Mouse (Mus musculus): Measurements from ENCODE around the gene Pde5a. TPM values are rescaled to one million over a fixed set of nuclear protein-coding genes. Genes with fewer than 3 reads are reported as not detected.
A peak's percentile ranks its signal among the peaks of the same experiment; 100 is the strongest.

The Pde5a gene
- 16.3 and 17.0 TPM in 2 replicates for polyA plus RNA-seq (2015; fragmentation: Nextera tagmentation; extraction: Ambion mirVana)

DNA sequence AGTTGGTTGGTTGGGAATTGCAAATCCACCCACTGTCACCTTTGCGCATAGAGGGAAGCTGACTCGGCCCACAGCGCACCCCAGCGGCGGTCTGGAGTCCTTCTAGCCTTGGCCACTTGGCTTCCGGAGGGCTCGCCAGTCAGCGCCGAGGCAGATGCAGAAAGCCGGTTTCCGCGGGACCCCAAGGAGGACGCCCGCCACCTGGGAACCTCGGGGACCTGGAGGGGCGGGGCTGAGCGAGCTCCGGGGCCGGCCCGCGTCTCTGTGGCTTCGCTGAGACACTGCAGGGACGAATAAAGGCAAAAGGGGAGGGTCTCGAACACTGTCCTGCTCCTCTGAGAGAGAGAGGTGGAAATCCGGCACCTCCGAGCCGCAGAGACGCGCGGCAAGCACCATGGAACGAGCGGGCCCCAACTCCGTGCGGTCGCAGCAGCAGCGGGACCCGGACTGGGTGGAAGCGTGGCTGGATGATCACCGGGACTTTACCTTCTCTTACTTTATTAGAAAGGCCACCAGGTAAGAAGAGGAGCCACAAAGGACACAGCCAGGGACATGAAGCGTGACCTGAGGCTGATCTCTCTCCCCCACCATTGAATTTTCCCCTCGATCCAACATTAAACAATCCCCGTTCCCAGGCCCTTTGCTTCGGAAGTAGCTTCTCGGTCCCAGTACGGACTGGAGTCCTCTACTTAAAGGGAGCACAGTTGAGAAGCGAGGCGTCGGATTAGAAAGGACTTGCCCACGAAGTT, at the start of gene Pde5a:
Pde5a (plus strand) TSS at position 96 of the 749 bp plus-strand sequence.
- Histone ChIP-seq H3K9me3 (replicated peaks; ENCODE audit: control insufficient read depth, low read length) (no peaks in the 10 kb centered on the region), H3K36me3 (ENCODE audit: control insufficient read depth, insufficient read depth, low read length) (no peaks in the 10 kb centered on the region), H3K27me3 (ENCODE audit: control insufficient read depth, insufficient read depth, low read length) (no peaks in the 10 kb centered on the region), H3K4me2 (ENCODE audit: low read depth, low read length) (peak within 1 kb of the TSS; percentile 71), H3K4me1 (ENCODE audit: control insufficient read depth, insufficient read depth, low read length) (no peaks in the 10 kb centered on the region; the same call in 1 of the 2 replicates), H3K27ac (ENCODE audit: low read length) (peak within 1 kb of the TSS; percentile 98), H3K9ac (ENCODE audit: low read length) (peak within 1 kb of the TSS; percentile 91), H3K4me3 (replicated peaks; ENCODE audit: low read length) (peak within 1 kb of the TSS; percentile 87)
- WGBS = under 1% methylated on average over 49 of the region's 49 CpGs
- ATAC-seq (ENCODE audit: insufficient read depth, low FRiP score) = peak; percentile 46

- 0 out of 2 replicates have a peak, but pooled peaks have one; percentile 39 for ATAC-seq (ENCODE audit: insufficient read depth, low FRiP score)
- 92% methylated on average over 3 of the region's 3 CpGs for WGBS
- Histone ChIP-seq H3K9ac (ENCODE audit: low read length) (no peak overlapping the region), H3K27ac (ENCODE audit: low read length) (no peak overlapping the region), H3K9me3 (replicated peaks; ENCODE audit: control insufficient read depth, low read length) (no peaks in the 10 kb centered on the region), H3K4me1 (ENCODE audit: control insufficient read depth, insufficient read depth, low read length) (no peaks in the 10 kb centered on the region), H3K27me3 (ENCODE audit: control insufficient read depth, insufficient read depth, low read length) (no peaks in the 10 kb centered on the region), H3K36me3 (ENCODE audit: control insufficient read depth, insufficient read depth, low read length) (no peaks in the 10 kb centered on the region), H3K4me2 (ENCODE audit: low read depth, low read length) (no peak overlapping the region), H3K4me3 (replicated peaks; ENCODE audit: low read length) (no peak overlapping the region)
These were observed 47.9 kb upstream of the Pde5a start for GRCm38 (mm10) chr3:122680851-122681250.

DNA sequence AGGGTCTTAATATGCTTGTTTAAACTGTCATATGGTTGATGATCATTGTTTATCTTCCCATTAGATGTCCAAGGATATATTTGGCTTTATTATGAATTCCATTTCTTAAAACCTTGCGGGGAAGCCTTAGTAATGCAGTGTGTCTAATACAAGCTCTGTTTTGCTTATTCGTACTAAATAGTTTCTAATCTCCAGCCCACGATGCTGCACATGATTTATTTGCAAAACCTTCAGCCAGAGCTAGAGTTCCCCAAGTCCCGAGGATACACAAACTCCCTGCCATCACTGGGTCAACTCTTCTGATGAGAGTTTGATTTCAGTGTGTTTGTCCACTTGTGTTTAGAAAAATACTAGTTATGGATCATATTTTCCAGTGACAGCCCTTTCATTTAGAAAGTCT, 46.4 kb upstream of the Pde5a start:
- H3K4me1 ChIP-seq (ENCODE audit: control insufficient read depth, insufficient read depth, low read length) = no peaks in the 10 kb centered on the region
- peak; percentile 70; the same call in 1 of the 2 replicates for ATAC-seq (ENCODE audit: insufficient read depth, low FRiP score)
- H3K36me3 ChIP-seq (ENCODE audit: control insufficient read depth, insufficient read depth, low read length) = no peaks in the 10 kb centered on the region
- 32% methylated on average over 4 of the region's 4 CpGs for WGBS
- H3K4me2 ChIP-seq (ENCODE audit: low read depth, low read length) = no peak overlapping the region
- no peak overlapping the region for H3K9ac ChIP-seq (ENCODE audit: low read length)
- no peaks in the 10 kb centered on the region for H3K27me3 ChIP-seq (ENCODE audit: control insufficient read depth, insufficient read depth, low read length)
- H3K9me3 ChIP-seq (replicated peaks; ENCODE audit: control insufficient read depth, low read length) = no peaks in the 10 kb centered on the region
- no peak overlapping the region for H3K4me3 ChIP-seq (replicated peaks; ENCODE audit: low read length)
- no peak overlapping the region for H3K27ac ChIP-seq (ENCODE audit: low read length)

- Histone ChIP-seq H3K9me3 (replicated peaks; ENCODE audit: control insufficient read depth, low read length) (no peaks in the 10 kb centered on the region), H3K4me2 (ENCODE audit: low read depth, low read length) (no peak overlapping the region), H3K4me3 (replicated peaks; ENCODE audit: low read length) (no peak overlapping the region), H3K9ac (ENCODE audit: low read length) (no peak overlapping the region), H3K36me3 (ENCODE audit: control insufficient read depth, insufficient read depth, low read length) (no peaks in the 10 kb centered on the region), H3K27ac (ENCODE audit: low read length) (peak overlapping the region; percentile 90), H3K4me1 (ENCODE audit: control insufficient read depth, insufficient read depth, low read length) (no peaks in the 10 kb centered on the region), H3K27me3 (ENCODE audit: control insufficient read depth, insufficient read depth, low read length) (no peaks in the 10 kb centered on the region)
- WGBS = 36% methylated on average over 7 of the region's 7 CpGs
- peak; percentile 73; the same call in 1 of the 2 replicates for ATAC-seq (ENCODE audit: insufficient read depth, low FRiP score)
These were observed 43.9 kb upstream of the Pde5a start for GRCm38 (mm10) chr3:122684832-122685231.

DNA sequence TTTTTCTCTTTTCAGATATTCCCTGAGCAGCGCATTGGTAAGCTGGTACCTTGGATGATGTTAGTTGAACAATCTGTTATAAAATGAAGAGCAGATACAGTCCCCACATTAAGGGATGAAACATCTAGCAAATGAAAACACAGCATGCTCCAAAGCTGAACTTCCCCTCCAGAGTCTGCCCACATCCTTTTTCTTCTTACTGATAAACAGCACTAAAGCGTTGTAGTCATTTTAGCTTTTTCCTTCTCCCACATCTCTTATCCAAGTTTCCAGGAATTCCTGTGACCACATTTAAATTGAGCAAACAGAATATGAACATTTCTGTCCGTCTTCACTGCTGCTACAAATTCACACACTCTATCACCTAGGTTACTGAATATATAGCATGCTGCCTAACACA, 35.7 kb upstream of the Pde5a start:
- WGBS = 71% methylated on average over 3 of the region's 3 CpGs
- Histone ChIP-seq H3K9ac (ENCODE audit: low read length) (no peak overlapping the region), H3K36me3 (ENCODE audit: control insufficient read depth, insufficient read depth, low read length) (no peaks in the 10 kb centered on the region), H3K27ac (ENCODE audit: low read length) (no peak overlapping the region), H3K9me3 (replicated peaks; ENCODE audit: control insufficient read depth, low read length) (no peaks in the 10 kb centered on the region), H3K4me1 (ENCODE audit: control insufficient read depth, insufficient read depth, low read length) (no peaks in the 10 kb centered on the region), H3K4me2 (ENCODE audit: low read depth, low read length) (no peak overlapping the region), H3K27me3 (ENCODE audit: control insufficient read depth, insufficient read depth, low read length) (no peaks in the 10 kb centered on the region), H3K4me3 (replicated peaks; ENCODE audit: low read length) (no peak overlapping the region)
- no peak for ATAC-seq (ENCODE audit: insufficient read depth, low FRiP score)

GRCm38 (mm10) chr3:122695870-122696269, 32.9 kb upstream of the Pde5a start:
- 71% methylated on average over 3 of the region's 3 CpGs for WGBS

GRCm38 (mm10) chr3:122696672-122697071, 32.1 kb upstream of the Pde5a start:
- Histone ChIP-seq H3K9ac (ENCODE audit: low read length) (no peak overlapping the region), H3K4me3 (replicated peaks; ENCODE audit: low read length) (no peak overlapping the region), H3K36me3 (ENCODE audit: control insufficient read depth, insufficient read depth, low read length) (no peaks in the 10 kb centered on the region), H3K27ac (ENCODE audit: low read length) (no peak overlapping the region), H3K4me2 (ENCODE audit: low read depth, low read length) (no peak overlapping the region), H3K9me3 (replicated peaks; ENCODE audit: control insufficient read depth, low read length) (no peaks in the 10 kb centered on the region), H3K4me1 (ENCODE audit: control insufficient read depth, insufficient read depth, low read length) (no peaks in the 10 kb centered on the region), H3K27me3 (ENCODE audit: control insufficient read depth, insufficient read depth, low read length) (no peaks in the 10 kb centered on the region)
- 67% methylated on average over 4 of the region's 4 CpGs for WGBS
- no peak for ATAC-seq (ENCODE audit: insufficient read depth, low FRiP score)

More at GRCm38 (mm10) chr3:122695870-122696269, 32.9 kb upstream of the Pde5a start:
- ATAC-seq (ENCODE audit: insufficient read depth, low FRiP score) = no peak
- Histone ChIP-seq H3K27ac (ENCODE audit: low read length) (no peak overlapping the region), H3K9me3 (replicated peaks; ENCODE audit: control insufficient read depth, low read length) (no peaks in the 10 kb centered on the region), H3K4me2 (ENCODE audit: low read depth, low read length) (no peak overlapping the region), H3K4me1 (ENCODE audit: control insufficient read depth, insufficient read depth, low read length) (no peaks in the 10 kb centered on the region), H3K36me3 (ENCODE audit: control insufficient read depth, insufficient read depth, low read length) (no peaks in the 10 kb centered on the region), H3K4me3 (replicated peaks; ENCODE audit: low read length) (no peak overlapping the region), H3K9ac (ENCODE audit: low read length) (no peak overlapping the region), H3K27me3 (ENCODE audit: control insufficient read depth, insufficient read depth, low read length) (no peaks in the 10 kb centered on the region)

DNA sequence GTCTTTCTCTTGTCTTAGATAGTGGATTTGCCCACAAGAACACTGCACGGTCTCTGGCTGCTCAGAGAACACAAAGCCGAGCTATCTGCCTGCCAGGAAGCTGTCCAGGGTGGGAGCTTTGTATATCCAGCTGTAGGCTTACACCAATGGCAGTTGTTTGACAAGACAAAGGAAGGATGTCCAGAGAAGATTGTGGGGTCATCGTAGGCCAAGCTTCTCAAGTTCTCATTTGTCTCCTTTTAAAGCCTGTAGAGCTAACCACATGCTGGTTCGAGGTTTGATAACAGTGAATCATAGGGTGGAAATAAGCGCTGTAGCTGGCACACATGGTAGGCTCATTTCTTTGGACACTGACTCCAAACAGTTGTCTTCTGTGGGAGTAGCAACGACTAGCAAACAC, 24.5 kb upstream of the Pde5a start:
- Histone ChIP-seq H3K27me3 (ENCODE audit: control insufficient read depth, insufficient read depth, low read length) (no peaks in the 10 kb centered on the region), H3K9ac (ENCODE audit: low read length) (no peak overlapping the region), H3K4me2 (ENCODE audit: low read depth, low read length) (no peak overlapping the region), H3K36me3 (ENCODE audit: control insufficient read depth, insufficient read depth, low read length) (no peaks in the 10 kb centered on the region), H3K4me3 (replicated peaks; ENCODE audit: low read length) (no peak overlapping the region), H3K27ac (ENCODE audit: low read length) (peak overlapping the region; percentile 83), H3K9me3 (replicated peaks; ENCODE audit: control insufficient read depth, low read length) (no peaks in the 10 kb centered on the region), H3K4me1 (ENCODE audit: control insufficient read depth, insufficient read depth, low read length) (peaks cover 8% of the 10 kb centered on the region)
- WGBS = 20% methylated on average over 6 of the region's 6 CpGs
- ATAC-seq (ENCODE audit: insufficient read depth, low FRiP score) = peak; percentile 89

- no peak for ATAC-seq (ENCODE audit: insufficient read depth, low FRiP score)
- 43% methylated on average over 7 of the region's 7 CpGs for WGBS
- no peak overlapping the region for H3K4me2 ChIP-seq (ENCODE audit: low read depth, low read length)
- H3K4me1 ChIP-seq (ENCODE audit: control insufficient read depth, insufficient read depth, low read length) = peaks cover 8% of the 10 kb centered on the region
- H3K27ac ChIP-seq (ENCODE audit: low read length) = peak overlapping the region; percentile 83
- H3K9ac ChIP-seq (ENCODE audit: low read length) = no peak overlapping the region
- no peaks in the 10 kb centered on the region for H3K9me3 ChIP-seq (replicated peaks; ENCODE audit: control insufficient read depth, low read length)
- no peak overlapping the region for H3K4me3 ChIP-seq (replicated peaks; ENCODE audit: low read length)
- H3K36me3 ChIP-seq (ENCODE audit: control insufficient read depth, insufficient read depth, low read length) = no peaks in the 10 kb centered on the region
- no peaks in the 10 kb centered on the region for H3K27me3 ChIP-seq (ENCODE audit: control insufficient read depth, insufficient read depth, low read length)
These were observed 23.5 kb upstream of the Pde5a start for GRCm38 (mm10) chr3:122705246-122705645.

Data from stomach, embryonic 16.5 days (tissue).